Mouse (Mus musculus): ENCODE data around the gene Zcwpw1.
"Not testable (repeated sequence)": the region's sequence is repeated elsewhere in the genome, so short reads cannot be mapped to it uniquely, and the experiment has no call there.

Zcwpw1 gene

DNA sequence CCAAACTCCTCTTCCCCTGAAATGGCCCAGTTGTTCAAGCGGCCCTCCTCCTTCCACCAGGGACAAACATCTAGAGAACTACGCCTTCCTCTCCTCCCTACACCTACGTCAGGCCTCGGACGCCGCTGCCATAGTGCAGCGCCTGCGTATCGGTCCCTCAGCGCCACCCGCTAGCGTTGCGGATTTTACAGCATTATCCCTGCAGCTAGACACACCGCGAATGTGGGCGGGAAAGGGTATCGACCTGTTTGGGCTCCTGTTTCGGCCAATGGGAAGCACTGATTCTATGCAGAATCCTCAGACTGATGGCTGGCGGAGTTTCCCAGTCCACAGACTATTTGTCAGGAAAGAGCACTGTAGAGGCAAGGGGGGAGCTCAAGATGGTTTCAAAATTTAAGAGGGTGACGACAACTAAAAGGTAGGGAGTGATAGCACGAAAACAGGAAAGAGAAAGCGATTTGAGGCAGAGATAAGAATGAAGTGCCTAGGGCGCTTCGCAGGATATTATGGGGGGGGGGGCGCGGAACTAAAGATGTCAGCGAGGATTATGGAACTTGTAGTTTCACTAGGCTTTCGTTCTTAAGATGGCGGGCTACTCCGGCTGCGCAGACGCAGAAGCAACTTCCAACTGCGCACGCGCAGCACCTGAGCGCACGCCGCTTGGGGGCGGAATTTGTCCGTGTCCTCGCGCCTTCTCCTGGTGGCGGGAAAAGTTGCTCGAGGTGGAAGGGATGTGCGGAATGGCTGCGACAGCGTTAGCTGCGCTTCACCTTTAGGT, at the start of gene Zcwpw1, which contains the start of gene Mepce:
TSS of gene Zcwpw1 (plus strand) at position 648 of the 778 bp plus-strand sequence.
TSS of gene Mepce (minus strand) at position 505 of the 778 bp plus-strand sequence.
- DNase-seq (ENCODE audit: low read depth, low spot score): peak; percentile 90

DNA sequence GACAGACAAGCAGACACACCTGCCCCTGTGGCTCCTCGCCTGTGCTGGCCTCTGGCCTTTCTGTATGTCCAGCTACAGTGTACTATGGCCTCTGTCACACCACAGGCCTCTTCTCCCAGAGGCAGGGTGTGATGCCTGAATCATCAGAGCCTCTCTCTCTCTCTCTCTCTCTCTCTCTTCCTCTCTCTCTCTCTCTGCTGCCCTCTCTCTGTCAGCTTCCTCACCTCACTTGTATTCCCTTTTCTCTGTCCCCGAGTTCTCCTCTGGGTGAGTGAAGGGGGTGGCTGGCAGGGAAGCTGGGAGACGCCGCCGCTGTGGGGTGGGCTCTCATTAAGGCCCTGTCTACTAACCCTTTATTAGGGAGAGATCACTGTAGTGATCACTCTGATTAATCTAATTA, 49.1 kb upstream of the Zcwpw1 start:
- no peak for DNase-seq (ENCODE audit: low read depth, low spot score)

- DNase-seq (ENCODE audit: low read depth, low spot score): no peak
Measured at GRCm38 (mm10) chr5:137739471-137739870, 48.1 kb upstream of the Zcwpw1 start.

GRCm38 (mm10) chr5:137740506-137740905, 47.1 kb upstream of the Zcwpw1 start:
- no peak for DNase-seq (ENCODE audit: low read depth, low spot score)

- peak; percentile 79 for DNase-seq (ENCODE audit: low read depth, low spot score)
Measured at GRCm38 (mm10) chr5:137741023-137741931, 46.3 kb upstream of the Zcwpw1 start, which contains the start of gene Nyap1. Nyap1 (minus strand) TSS chr5:137741607.

DNA sequence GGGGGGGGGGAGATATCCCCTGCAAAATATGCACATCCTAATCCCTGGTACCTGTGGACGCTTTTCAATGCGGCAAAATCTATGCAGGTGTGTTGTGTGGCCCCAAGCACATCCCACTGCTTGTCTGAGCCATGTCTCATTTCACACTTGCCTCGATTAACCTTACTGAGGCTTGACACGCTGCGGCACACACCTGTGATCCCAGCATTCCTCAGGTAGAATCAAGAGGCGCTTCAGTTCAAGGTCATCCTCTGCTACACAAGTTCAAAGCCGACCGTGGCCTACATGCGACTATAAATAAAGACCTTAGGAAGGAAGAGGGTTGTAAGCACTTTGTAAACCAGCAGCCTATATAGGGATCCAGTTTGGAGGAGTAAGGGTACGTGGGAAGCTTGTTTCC, 45.5 kb upstream of the Zcwpw1 start:
- DNase-seq (ENCODE audit: low read depth, low spot score): no peak

GRCm38 (mm10) chr5:137742836-137743235, 44.8 kb upstream of the Zcwpw1 start:
- no peak for DNase-seq (ENCODE audit: low read depth, low spot score)

GRCm38 (mm10) chr5:137744197-137744596, 43.4 kb upstream of the Zcwpw1 start:
- DNase-seq (ENCODE audit: low read depth, low spot score): no peak

DNA sequence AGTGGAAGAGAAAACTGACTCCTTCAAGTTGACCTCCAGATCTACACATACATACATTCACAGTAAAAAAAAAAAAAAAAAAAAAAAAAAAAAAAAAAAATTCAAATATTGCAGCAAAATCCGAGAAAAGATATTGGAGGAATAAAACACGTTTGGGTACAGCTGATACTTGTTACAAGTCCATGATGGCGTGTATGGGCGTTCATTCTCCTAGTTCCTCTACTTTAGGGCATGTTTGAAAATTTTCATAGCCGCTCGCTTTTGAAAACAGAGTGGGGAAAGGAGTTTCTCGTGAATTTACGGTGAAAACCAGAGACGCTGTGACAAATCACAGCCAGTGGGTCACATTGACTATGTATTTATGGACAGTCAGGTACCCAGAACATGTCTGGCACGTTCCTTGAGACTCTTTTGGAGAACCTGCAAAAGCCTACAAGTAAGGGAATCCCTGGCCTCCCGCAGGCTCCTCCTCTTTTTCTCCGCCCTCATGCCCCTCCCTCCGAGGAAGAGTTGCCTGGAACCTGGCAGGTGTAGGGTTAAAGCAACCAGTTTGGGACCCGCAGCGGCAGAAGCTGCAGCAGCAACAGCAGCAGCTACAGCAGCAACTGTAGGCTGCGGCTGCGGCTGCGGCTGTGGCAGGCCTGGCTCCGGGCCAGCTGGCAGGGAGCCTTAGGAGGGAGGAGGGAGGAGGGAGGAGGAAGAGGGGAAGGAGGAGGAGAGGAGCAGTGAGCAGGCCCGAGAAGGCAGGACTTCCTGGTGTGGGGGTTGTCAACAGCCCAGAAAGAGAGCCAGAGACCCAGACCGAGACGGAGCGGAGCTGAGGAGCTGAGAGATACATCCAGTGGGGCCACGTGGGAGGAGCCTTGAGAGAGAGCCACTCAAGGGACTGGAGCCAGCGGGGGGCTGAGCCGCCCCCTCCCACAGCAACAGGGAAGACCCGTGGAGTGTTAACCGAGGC, 42.1 kb upstream of the Zcwpw1 start, which contains the start of gene Tsc22d4:
TSS of gene Tsc22d4 (plus strand) at position 517 of the 958 bp plus-strand sequence.
- peak; percentile 80 for DNase-seq (ENCODE audit: low read depth, low spot score)

DNA sequence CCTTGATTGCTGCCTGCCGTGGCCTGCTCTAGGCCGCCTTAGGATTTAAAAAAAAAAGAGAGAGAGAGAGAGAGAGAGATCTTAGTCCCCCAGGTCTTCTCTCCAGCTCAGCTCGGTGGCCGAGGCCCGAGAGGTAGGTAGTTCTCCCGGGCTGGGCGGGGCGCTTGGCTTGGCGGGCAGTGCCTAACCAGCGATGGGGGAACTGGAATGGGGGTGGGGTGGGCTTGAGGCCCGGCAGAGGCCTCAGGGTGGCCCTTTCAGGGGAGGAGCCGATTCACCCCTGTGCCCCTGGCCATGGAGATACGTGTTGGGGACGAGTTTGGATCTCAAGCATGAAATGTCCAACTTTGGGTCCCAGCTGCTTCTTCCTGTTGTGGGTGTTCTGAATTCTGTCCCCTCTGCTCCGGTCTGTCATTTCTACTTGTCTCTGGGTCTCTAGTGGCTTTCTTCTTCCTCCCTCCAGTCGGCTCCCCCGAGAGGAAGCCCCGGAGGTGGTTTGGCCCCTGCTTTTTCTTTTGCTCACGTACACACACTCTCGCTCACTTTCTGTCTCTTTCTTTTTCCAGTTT, 41.2 kb upstream of the Zcwpw1 start:
- no peak for DNase-seq (ENCODE audit: low read depth, low spot score)

DNA sequence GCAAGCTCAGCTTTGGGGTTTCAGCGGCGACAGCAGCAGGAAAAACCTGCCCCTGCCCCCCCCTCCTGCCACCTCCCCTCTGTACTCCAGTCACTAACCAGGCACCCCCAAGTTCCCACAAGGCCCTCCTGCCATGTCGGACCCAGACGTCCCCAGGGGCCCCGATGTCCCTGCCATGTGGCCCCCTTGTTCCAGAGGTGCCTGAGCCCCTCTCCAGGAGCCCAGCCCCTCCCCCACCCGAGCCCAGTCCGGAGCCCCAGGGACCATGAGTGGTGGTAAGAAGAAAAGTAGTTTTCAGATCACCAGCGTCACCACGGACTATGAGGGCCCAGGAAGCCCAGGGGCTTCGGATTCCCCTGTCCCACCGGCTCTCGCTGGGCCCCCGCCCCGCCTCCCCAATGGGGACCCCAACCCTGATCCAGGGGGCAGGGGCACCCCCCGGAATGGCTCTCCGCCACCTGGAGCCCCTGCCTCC, 40.7 kb upstream of the Zcwpw1 start:
- DNase-seq (ENCODE audit: low read depth, low spot score): no peak

DNA sequence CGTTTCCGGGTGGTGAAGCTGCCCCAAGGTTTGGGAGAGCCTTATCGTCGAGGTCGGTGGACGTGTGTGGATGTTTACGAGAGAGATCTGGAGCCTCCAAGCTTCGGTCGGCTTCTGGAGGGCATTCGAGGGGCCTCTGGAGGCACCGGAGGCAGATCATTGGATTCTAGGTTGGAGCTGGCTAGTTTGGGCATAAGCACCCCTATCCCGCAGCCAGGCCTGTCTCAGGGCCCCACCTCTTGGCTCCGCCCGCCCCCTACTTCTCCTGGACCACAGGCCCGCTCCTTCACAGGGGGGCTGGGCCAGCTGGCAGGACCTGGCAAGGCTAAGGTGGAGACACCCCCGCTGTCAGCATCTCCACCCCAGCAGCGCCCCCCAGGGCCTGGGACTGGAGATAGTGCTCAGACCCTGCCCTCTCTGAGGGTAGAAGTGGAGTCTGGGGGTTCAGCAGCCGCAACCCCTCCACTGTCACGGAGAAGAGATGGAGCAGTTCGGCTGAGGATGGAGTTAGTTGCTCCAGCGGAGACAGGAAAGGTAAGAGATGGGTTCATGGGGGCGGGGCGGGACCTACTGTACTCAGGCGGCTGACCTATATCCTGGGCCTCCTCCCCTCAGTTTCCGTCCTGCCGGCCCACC, 40.2 kb upstream of the Zcwpw1 start:
- DNase-seq (ENCODE audit: low read depth, low spot score): no peak

GRCm38 (mm10) chr5:137748130-137748770, 39.3 kb upstream of the Zcwpw1 start:
- no peak for DNase-seq (ENCODE audit: low read depth, low spot score)

- DNase-seq (ENCODE audit: low read depth, low spot score): no peak
Measured at GRCm38 (mm10) chr5:137749196-137749836, 38.3 kb upstream of the Zcwpw1 start.

DNA sequence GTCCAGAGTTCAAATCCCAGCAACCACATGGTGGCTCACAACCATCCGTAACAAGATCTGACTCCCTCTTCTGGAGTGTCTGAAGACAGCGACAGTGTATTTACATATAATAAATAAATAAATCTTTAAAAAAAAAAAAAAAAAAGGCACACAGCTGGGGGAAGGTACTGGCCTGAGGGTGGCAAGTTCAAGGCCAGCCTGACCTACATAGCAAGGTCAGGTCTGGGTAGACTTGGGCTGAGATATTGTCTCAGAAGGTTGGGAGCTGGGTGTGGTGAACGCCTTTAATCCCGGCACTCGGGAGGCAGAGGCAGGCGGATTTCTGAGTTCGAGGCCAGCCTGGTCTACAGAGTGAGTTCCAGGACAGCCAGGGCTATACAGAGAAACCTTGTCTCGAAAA, 37.4 kb upstream of the Zcwpw1 start:
- DNase-seq (ENCODE audit: low read depth, low spot score): not testable (repeated sequence)

DNA sequence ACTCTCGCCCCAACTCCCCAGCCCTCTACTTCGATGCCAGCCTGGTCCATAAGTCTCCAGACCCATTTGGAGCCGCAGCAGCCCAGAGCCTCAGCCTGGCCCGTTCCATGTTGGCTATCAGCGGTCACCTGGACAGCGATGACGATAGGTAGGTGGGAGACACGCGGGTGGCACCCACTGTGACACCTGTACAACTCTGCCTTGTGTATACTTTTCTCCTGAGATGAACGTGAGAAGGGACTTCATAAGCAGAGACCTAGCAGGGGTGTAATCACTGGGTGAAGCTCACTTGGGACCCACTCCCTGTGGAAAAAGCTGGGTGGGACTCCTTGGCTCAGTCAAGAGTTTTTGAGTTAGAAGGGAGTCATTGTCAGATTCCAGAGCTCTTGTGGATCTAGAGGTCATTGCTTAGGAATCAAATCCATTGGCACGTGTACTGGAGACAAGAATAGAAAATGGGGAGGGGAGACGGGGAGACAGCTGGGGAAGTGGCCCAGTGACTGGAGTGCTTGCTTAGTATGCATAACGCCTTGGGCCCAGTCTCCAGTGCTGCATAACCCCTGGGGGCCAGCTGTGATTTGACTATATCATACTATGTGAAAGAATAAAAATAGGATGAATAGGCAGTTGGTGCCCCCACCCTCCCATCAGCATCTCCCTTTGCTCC, 36.2 kb upstream of the Zcwpw1 start:
- DNase-seq (ENCODE audit: low read depth, low spot score): no peak

- DNase-seq (ENCODE audit: low read depth, low spot score): no peak
Measured at GRCm38 (mm10) chr5:137751988-137752387, 35.6 kb upstream of the Zcwpw1 start.

DNA sequence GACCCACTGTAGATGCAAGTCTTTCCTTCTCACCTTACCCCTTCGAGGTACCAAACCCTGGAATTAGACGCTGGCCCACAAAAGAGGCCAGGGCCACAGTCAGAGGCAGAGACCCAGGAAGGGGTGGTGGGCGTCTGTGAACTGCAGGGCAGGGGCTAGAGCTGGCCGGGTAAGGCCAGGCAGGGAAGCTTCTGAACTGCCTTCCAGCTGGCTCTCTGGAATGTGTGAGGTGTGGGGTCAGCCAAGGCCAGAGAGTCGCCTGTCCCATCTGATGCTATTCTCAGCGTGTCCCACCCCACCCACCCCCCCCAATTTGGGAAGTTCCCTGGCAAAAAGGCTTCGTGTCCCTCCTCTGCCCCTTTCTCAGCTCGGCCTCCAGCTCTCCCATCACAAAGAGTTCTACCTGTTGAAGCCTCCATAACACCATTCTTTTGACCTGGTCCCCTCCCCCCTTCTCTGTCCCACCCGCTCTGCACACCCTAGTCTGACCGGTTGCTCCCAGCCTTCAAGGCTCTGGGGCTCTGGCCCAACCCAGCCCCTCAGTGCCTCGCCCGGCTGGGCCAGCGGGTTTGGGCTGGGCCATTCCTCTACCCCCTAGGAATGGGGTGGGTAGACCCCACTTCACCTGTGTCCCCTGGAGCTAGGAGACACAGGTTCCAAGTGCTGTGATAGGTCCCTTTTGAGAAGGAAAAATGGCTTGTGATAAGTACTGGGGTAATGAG, 34.3 kb upstream of the Zcwpw1 start:
- DNase-seq (ENCODE audit: low read depth, low spot score): no peak
